8 mouse cellular contexts compared by ENCODE assay signal in genomic region chr6:146634015-146634722, GRCm38 (mm10). TPM values are rescaled to one million over a fixed set of nuclear protein-coding genes. Genes with fewer than 3 reads are reported as not detected.
DNase-seq lines count a peak whose midpoint lies in the region; ATAC-seq lines count a peak whose summit lies in the region.

No protein-coding gene starts in this region.

- peak overlapping the region; percentile 73 for H3K9ac ChIP-seq in hindbrain, embryonic 15.5 days

- no peaks in the 10 kb centered on the region for H3K27me3 ChIP-seq in hindbrain, embryonic 15.5 days

- no peaks in the 10 kb centered on the region for H3K36me3 ChIP-seq in hindbrain, embryonic 15.5 days

- H3K4me2 ChIP-seq in hindbrain, embryonic 15.5 days: peak overlapping the region; percentile 70

- H3K27ac ChIP-seq in hindbrain, embryonic 15.5 days (replicated peaks): peak overlapping the region; percentile 86

- ATAC-seq in hindbrain, embryonic 15.5 days (ENCODE audit: low FRiP score, low read depth): peak; percentile 95

- no peaks in the 10 kb centered on the region for H3K9me3 ChIP-seq in hindbrain, embryonic 15.5 days

- H3K4me3 ChIP-seq in hindbrain, embryonic 15.5 days: peak overlapping the region; percentile 88

- peaks cover 19% of the 10 kb centered on the region for H3K4me1 ChIP-seq in hindbrain, embryonic 15.5 days (replicated peaks)

- peak; percentile 79 for DNase-seq in T-cell, adult 2 months (ENCODE audit: low spot score)
- peak; percentile 39 to 76 for DNase-seq in cerebellum, postnatal 4 days (ENCODE audit: low spot score in 2 of 2)
- peak; percentile 55 for DNase-seq in gastrocnemius, adult 18-20 months (ENCODE audit: low spot score)
- peak; percentile 58 to 83 for DNase-seq in left cerebral cortex, adult 18-20 months (ENCODE audit: low spot score in 2 of 2)
- DNase-seq in lung, postnatal 4 days: peak; percentile 81 to 93
- peak; percentile 92 for DNase-seq in retina, postnatal 1 day
- peak; percentile 77 to 86 for DNase-seq in thymus, postnatal 36 days

- under 1% methylated on average over 69 of the region's 82 CpGs for WGBS in hindbrain, embryonic 15.5 days

RNA-seq across cellular contexts. Expression of gene Med21, which starts 8.2 kb away (rescaled TPM):
- 10 to 100 TPM; 36.6 TPM for total RNA-seq in gastrocnemius, adult 18-20 months (2021)
- polyA plus RNA-seq in hindbrain, embryonic 15.5 days (2015; fragmentation: Nextera tagmentation; extraction: Ambion mirVana): 113 and 118 TPM in 2 replicates
- total RNA-seq in left cerebral cortex, adult 18-20 months (2021): 10 to 100 TPM; 49.2 to 49.5 TPM

RNA-seq across cellular contexts. Expression of gene Tm7sf3, which starts 8.5 kb away (rescaled TPM):
- total RNA-seq in gastrocnemius, adult 18-20 months (2021): 1 to 10 TPM; 6.2 to 6.9 TPM
- 28.0 and 30.7 TPM in 2 replicates for polyA plus RNA-seq in hindbrain, embryonic 15.5 days (2015; fragmentation: Nextera tagmentation; extraction: Ambion mirVana)
- total RNA-seq in left cerebral cortex, adult 18-20 months (2021): 10 to 100 TPM; 27.2 to 27.5 TPM

RNA-seq across cellular contexts. Expression of gene Ints13, which starts 56.5 kb away (rescaled TPM):
- total RNA-seq in gastrocnemius, adult 18-20 months (2021): 10 to 100 TPM; 10.5 to 15.9 TPM
- 43.9 and 47.3 TPM in 2 replicates for polyA plus RNA-seq in hindbrain, embryonic 15.5 days (2015; fragmentation: Nextera tagmentation; extraction: Ambion mirVana)
- 10 to 100 TPM; 33.8 to 40.7 TPM for total RNA-seq in left cerebral cortex, adult 18-20 months (2021)

RNA-seq across cellular contexts. Expression of gene Fgfr1op2, which starts 57.2 kb away (rescaled TPM):
- total RNA-seq in gastrocnemius, adult 18-20 months (2021): 10 to 100 TPM; 52.5 to 53.0 TPM
- 38.5 and 40.6 TPM in 2 replicates for polyA plus RNA-seq in hindbrain, embryonic 15.5 days (2015; fragmentation: Nextera tagmentation; extraction: Ambion mirVana)
- 100 to 1,000 TPM; 100 to 101 TPM for total RNA-seq in left cerebral cortex, adult 18-20 months (2021)

Comparison
In these comparisons a context has a peak if more than half of its experiments do, and no peak if none do; other contexts are left out.
1. Peak in every context shown above with its lines: DNase-seq, ATAC-seq, H3K4me3 ChIP-seq and H3K27ac ChIP-seq.